Mouse (Mus musculus): ENCODE data around the gene Mpeg1.

DNA sequence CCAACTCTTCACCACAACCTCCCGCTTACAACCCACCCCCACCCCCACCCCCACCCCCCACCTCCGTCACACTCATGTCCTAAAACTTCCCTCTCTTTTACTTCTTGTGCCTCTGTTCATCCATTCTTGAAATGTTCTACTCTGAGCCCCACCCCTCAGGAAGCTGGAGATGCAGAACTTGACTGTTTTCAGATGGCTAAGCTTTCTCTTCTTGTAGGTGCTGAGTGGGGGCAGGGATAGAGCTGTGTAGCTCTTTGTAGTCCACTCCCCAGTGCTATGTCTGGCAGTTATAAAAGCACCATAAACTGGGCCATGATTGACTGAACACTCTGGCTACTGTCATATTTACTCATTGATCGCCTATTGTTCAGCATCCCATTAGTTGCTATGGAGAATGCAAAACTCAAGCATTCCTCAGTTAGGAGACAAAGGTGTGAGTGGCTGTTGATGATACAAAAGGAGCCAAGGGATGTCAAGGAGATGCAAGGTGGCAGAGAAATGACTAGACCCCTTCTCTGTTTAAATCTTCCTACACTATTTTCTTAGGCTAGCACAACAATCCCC lies 34.5 kb downstream of the Mpeg1 start:
- TF ChIP-seq CTCF (IDR thresholded peaks at IDR 0.05; ENCODE audit: low read depth) (no peak), EP300 (optimal IDR thresholded peaks at IDR 0.05) (no peak)
